Mouse (Mus musculus) small intestine, adult 2 months (tissue): ENCODE data around the gene Map4.

Experiments
- CTCF ChIP-seq: fragments of 200-500 bp; IDR thresholded peaks from 2 replicates; pipeline ENCODE4 v1.5.1; 2012; ENCODE audit warnings: low read depth, mild to moderate bottlenecking, control low read depth, inconsistent platforms, low read length, moderate library complexity, mixed read lengths; ENCODE audit not compliant: insufficient replicate concordance, insufficient read length; ENCODE audit errors: extremely low read depth
- POLR2A ChIP-seq: fragments of 200-500 bp; IDR thresholded peaks from 2 replicates; pipeline ENCODE4 v1.6.1; 2012; ENCODE audit warnings: low read depth, mild to moderate bottlenecking, control low read depth, inconsistent platforms, low read length, moderate library complexity

GRCm38 (mm10) chr9:110057200-110057599 lies 125.9 kb downstream of the Map4 start:
- no peak for TF ChIP-seq POLR2A
- TF ChIP-seq CTCF: no peak
